23 mouse cellular contexts compared by ENCODE assay signal in genomic region chr5:151416988-151417387, GRCm38 (mm10). TPM values are rescaled to one million over a fixed set of nuclear protein-coding genes. Genes with fewer than 3 reads are reported as not detected.
DNase-seq lines count a peak whose midpoint lies in the region; ATAC-seq lines count a peak whose summit lies in the region.
"Had no signal": no experiment of that assay in that cellular context is flagged by ENCODE, and none has a peak within 500 bp of the region (broad histone marks: within the 10 kb centered on the region; RNA-seq: fewer than 3 reads in every experiment).

No protein-coding gene starts in this region.

- no peaks in the 10 kb centered on the region for H3K9me3 ChIP-seq in forebrain, embryonic 13.5 days (replicated peaks)
- no peaks in the 10 kb centered on the region for H3K9me3 ChIP-seq in forebrain, embryonic 15.5 days
- no peaks in the 10 kb centered on the region for H3K9me3 ChIP-seq in midbrain, embryonic 15.5 days
- no peaks in the 10 kb centered on the region for H3K9me3 ChIP-seq in midbrain, embryonic 13.5 days
- no peaks in the 10 kb centered on the region for H3K9me3 ChIP-seq in liver, embryonic 16.5 days (replicated peaks; ENCODE audit: control insufficient read depth, low read length)
- H3K9me3 ChIP-seq: embryonic facial prominence, embryonic 12.5 days; heart, embryonic 15.5 days had no signal

- no peak overlapping the region for H3K27ac ChIP-seq in forebrain, embryonic 13.5 days
- no peak overlapping the region for H3K27ac ChIP-seq in forebrain, embryonic 15.5 days (replicated peaks)
- H3K27ac ChIP-seq in midbrain, embryonic 15.5 days: no peak overlapping the region
- no peak overlapping the region for H3K27ac ChIP-seq in midbrain, embryonic 13.5 days
- H3K27ac ChIP-seq in liver, embryonic 16.5 days (ENCODE audit: low read length): peak overlapping the region; percentile 78
- H3K27ac ChIP-seq: embryonic facial prominence, embryonic 12.5 days; heart, adult 2 months; heart, embryonic 15.5 days; hindbrain, embryonic 14.5 days had no signal

- no peak overlapping the region for H3K4me2 ChIP-seq in forebrain, embryonic 13.5 days
- H3K4me2 ChIP-seq in forebrain, embryonic 15.5 days (replicated peaks): no peak overlapping the region
- no peak overlapping the region for H3K4me2 ChIP-seq in midbrain, embryonic 15.5 days
- H3K4me2 ChIP-seq in midbrain, embryonic 13.5 days (replicated peaks): no peak overlapping the region
- no peak overlapping the region for H3K4me2 ChIP-seq in liver, embryonic 16.5 days (ENCODE audit: low read depth, low read length)
- H3K4me2 ChIP-seq: embryonic facial prominence, embryonic 12.5 days; heart, embryonic 11.5 days; heart, embryonic 15.5 days; hindbrain, embryonic 14.5 days had no signal

- peaks cover 8% of the 10 kb centered on the region for H3K27me3 ChIP-seq in forebrain, embryonic 13.5 days
- peaks cover under 1% of the 10 kb centered on the region; the same call in 1 of the 2 replicates for H3K27me3 ChIP-seq in forebrain, embryonic 15.5 days
- H3K27me3 ChIP-seq in midbrain, embryonic 15.5 days (replicated peaks): no peaks in the 10 kb centered on the region
- no peaks in the 10 kb centered on the region for H3K27me3 ChIP-seq in midbrain, embryonic 13.5 days
- no peaks in the 10 kb centered on the region for H3K27me3 ChIP-seq in liver, embryonic 16.5 days (ENCODE audit: control insufficient read depth, insufficient read depth, low read depth, low read length)
- H3K27me3 ChIP-seq: embryonic facial prominence, embryonic 12.5 days; heart, embryonic 15.5 days; Patski had no signal

- no peak overlapping the region for H3K9ac ChIP-seq in forebrain, embryonic 13.5 days
- no peak overlapping the region for H3K9ac ChIP-seq in forebrain, embryonic 15.5 days (replicated peaks)
- H3K9ac ChIP-seq in midbrain, embryonic 15.5 days: no peak overlapping the region
- H3K9ac ChIP-seq in midbrain, embryonic 13.5 days (replicated peaks): no peak overlapping the region
- no peak overlapping the region for H3K9ac ChIP-seq in liver, embryonic 16.5 days (ENCODE audit: low read depth, low read length)
- H3K9ac ChIP-seq: embryonic facial prominence, embryonic 12.5 days; forebrain, postnatal 0 days; heart, embryonic 15.5 days; hindbrain, embryonic 14.5 days had no signal

- no peak for DNase-seq in thymus, postnatal 14 days
- no peak for DNase-seq in testis, postnatal 14 days (ENCODE audit: low spot score)
- DNase-seq: B cell, adult 2 months; cerebellum, adult 9-10 months; cerebellum, postnatal 25 days; forebrain, postnatal 0 days; gastrocnemius, postnatal 14 days; heart, adult 2 months; heart, postnatal 14 days had no signal

- H3K4me3 ChIP-seq in forebrain, embryonic 13.5 days: no peak overlapping the region
- no peak overlapping the region for H3K4me3 ChIP-seq in forebrain, embryonic 15.5 days
- no peak overlapping the region for H3K4me3 ChIP-seq in midbrain, embryonic 15.5 days
- no peak overlapping the region for H3K4me3 ChIP-seq in midbrain, embryonic 13.5 days (replicated peaks)
- H3K4me3 ChIP-seq in liver, embryonic 16.5 days (ENCODE audit: low read depth, low read length): no peak overlapping the region
- H3K4me3 ChIP-seq: embryonic facial prominence, embryonic 12.5 days; heart, adult 2 months; heart, embryonic 15.5 days had no signal

- 51% methylated on average over 1 of the region's 1 CpGs for WGBS in forebrain, embryonic 13.5 days
- WGBS in forebrain, embryonic 15.5 days: 55% methylated on average over 1 of the region's 1 CpGs
- 23% methylated on average over 1 of the region's 1 CpGs for WGBS in midbrain, embryonic 15.5 days
- 29% methylated on average over 1 of the region's 1 CpGs for WGBS in midbrain, embryonic 13.5 days
- 5% methylated on average over 1 of the region's 1 CpGs for WGBS in liver, embryonic 16.5 days (ENCODE audit: insufficient replicate concordance)

- H3K36me3 ChIP-seq in forebrain, embryonic 13.5 days (ENCODE audit: poor library complexity, severe bottlenecking): no peaks in the 10 kb centered on the region
- H3K36me3 ChIP-seq in forebrain, embryonic 15.5 days: no peaks in the 10 kb centered on the region
- no peaks in the 10 kb centered on the region for H3K36me3 ChIP-seq in midbrain, embryonic 15.5 days (replicated peaks)
- no peaks in the 10 kb centered on the region for H3K36me3 ChIP-seq in midbrain, embryonic 13.5 days
- no peaks in the 10 kb centered on the region for H3K36me3 ChIP-seq in liver, embryonic 16.5 days (ENCODE audit: control insufficient read depth, insufficient read depth)
- H3K36me3 ChIP-seq: embryonic facial prominence, embryonic 12.5 days; heart, embryonic 15.5 days had no signal

- peaks cover 6% of the 10 kb centered on the region; the same call in 1 of the 2 replicates for H3K4me1 ChIP-seq in forebrain, embryonic 13.5 days
- no peaks in the 10 kb centered on the region for H3K4me1 ChIP-seq in forebrain, embryonic 15.5 days
- H3K4me1 ChIP-seq in midbrain, embryonic 15.5 days: 0 out of 2 replicates have a peak, but pooled peaks cover 4% of the 10 kb centered on the region
- H3K4me1 ChIP-seq in midbrain, embryonic 13.5 days (replicated peaks): peaks cover 13% of the 10 kb centered on the region
- peaks cover 39% of the 10 kb centered on the region for H3K4me1 ChIP-seq in liver, embryonic 16.5 days (ENCODE audit: control insufficient read depth, low read depth, low read length)
- H3K4me1 ChIP-seq: embryonic facial prominence, embryonic 12.5 days had no signal

- ATAC-seq in forebrain, embryonic 13.5 days: 0 out of 2 replicates have a peak, but pooled peaks have one; percentile 38
- ATAC-seq in forebrain, embryonic 15.5 days (replicated peaks): no peak
- peak; percentile 84; the same call in 1 of the 2 replicates for ATAC-seq in midbrain, embryonic 15.5 days (replicated peaks)
- no peak for ATAC-seq in midbrain, embryonic 13.5 days
- no peak for ATAC-seq in liver, embryonic 16.5 days (ENCODE audit: low read depth)
- ATAC-seq: activated CD4-positive, CD25-positive, alpha-beta regulatory T cell, adult 4 months; forebrain, postnatal 0 days; Patski had no signal

RNA-seq across cellular contexts. Expression of gene Gm42906, which starts 11.0 kb away (rescaled TPM):
- polyA plus RNA-seq in forebrain, embryonic 13.5 days (2015; fragmentation: Nextera tagmentation; extraction: Ambion mirVana): not detected in 2 replicates
- not detected in 2 replicates for polyA plus RNA-seq in forebrain, embryonic 15.5 days (2015; fragmentation: Nextera tagmentation; extraction: Ambion mirVana)
- not detected in 2 replicates for polyA plus RNA-seq in midbrain, embryonic 15.5 days (2015; fragmentation: Nextera tagmentation; extraction: Ambion mirVana)
- not detected in 2 replicates for polyA plus RNA-seq in midbrain, embryonic 13.5 days (2015; fragmentation: Nextera tagmentation; extraction: Ambion mirVana)
- not detected in 2 replicates for polyA plus RNA-seq in liver, embryonic 16.5 days (2015; fragmentation: Nextera tagmentation; extraction: Ambion mirVana)
- polyA plus RNA-seq: activated CD4-positive, CD25-positive, alpha-beta regulatory T cell, adult 4 months; cortical plate, adult 2 months; embryonic facial prominence, embryonic 12.5 days; forebrain, embryonic 11.5 days; forebrain, postnatal 0 days; gonadal fat pad, adult 2 months; heart, adult 2 months; heart, embryonic 11.5 days; hindbrain, embryonic 14.5 days; Patski had no signal

Comparison
In these comparisons a context has a peak if more than half of its experiments do, and no peak if none do; other contexts are left out.
1. ATAC-seq: peak in forebrain, embryonic 13.5 days (single experiment) and midbrain, embryonic 15.5 days (single experiment); none in forebrain, embryonic 15.5 days (single experiment), midbrain, embryonic 13.5 days (single experiment) and liver, embryonic 16.5 days (single experiment).